Mouse (Mus musculus) spleen, adult 2 months (tissue): ENCODE measurements around the gene Nrap.

Source experiments
- CTCF ChIP-seq: fragments of 200-500 bp; IDR thresholded peaks from 2 replicates; pipeline ENCODE4 v1.5.1; 2011; ENCODE audit warnings: mild to moderate bottlenecking, inconsistent platforms; ENCODE audit not compliant: insufficient read depth, insufficient read length, insufficient replicate concordance; ENCODE audit errors: extremely low read depth
- POLR2A ChIP-seq: fragments of 200-500 bp; IDR thresholded peaks from 2 replicates; pipeline ENCODE4 v1.6.1; 2011; ENCODE audit warnings: low read depth, low read length, inconsistent platforms

DNA sequence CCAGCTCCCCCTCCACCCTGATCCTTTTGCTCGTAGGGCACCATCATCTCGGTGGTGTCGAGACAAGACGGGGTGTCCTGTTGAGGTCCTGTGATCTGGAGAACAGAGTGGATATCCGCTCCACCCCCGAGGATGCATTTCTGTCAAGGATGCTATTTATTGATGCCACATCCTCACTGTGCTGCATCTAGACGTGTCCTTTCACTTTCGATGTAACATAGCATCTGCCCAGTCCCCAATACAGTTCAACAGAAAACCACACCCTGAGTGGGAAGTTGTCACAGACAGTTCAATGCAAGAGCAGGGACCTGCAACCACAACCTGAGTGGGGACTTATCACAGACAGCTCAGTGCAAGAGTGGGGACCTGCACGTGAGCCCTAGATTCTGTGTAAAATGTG lies 93.2 kb downstream of the Nrap start:
- TF ChIP-seq CTCF = no peak
- no peak for TF ChIP-seq POLR2A
